Mouse (Mus musculus) lung, postnatal 4 days (tissue): ENCODE results near the gene Cnih2.

Source experiments
- DNase-seq, 2 experiments: peaks; one replicate each; pipeline ENCODE4 v3.0.0; 2021

Gene Cnih2

GRCm38 (mm10) chr19:5067040-5067799 is 31.1 kb downstream of the Cnih2 start:
- peak in 1 of 2 experiments; percentile 33 for DNase-seq

GRCm38 (mm10) chr19:5065104-5065503 is 33.2 kb downstream of the Cnih2 start:
- peak in 1 of 2 experiments; percentile 51 for DNase-seq

GRCm38 (mm10) chr19:5062446-5062845 is 35.9 kb downstream of the Cnih2 start:
- DNase-seq: no peak

- DNase-seq: no peak
These were observed 36.3 kb downstream of the Cnih2 start for GRCm38 (mm10) chr19:5062041-5062440.

GRCm38 (mm10) chr19:5060365-5061330 is 37.7 kb downstream of the Cnih2 start:
- peak; percentile 62 to 87 for DNase-seq

- peak; percentile 60 to 81 for DNase-seq
These were observed 39.2 kb downstream of the Cnih2 start for GRCm38 (mm10) chr19:5058801-5059771.

GRCm38 (mm10) chr19:5057876-5058775 is 40.2 kb downstream of the Cnih2 start:
- DNase-seq: peak; percentile 65 to 78

- peak; percentile 62 to 72 for DNase-seq
These were observed 42.1 kb downstream of the Cnih2 start for GRCm38 (mm10) chr19:5056251-5056650.

GRCm38 (mm10) chr19:5053909-5054308 is 44.4 kb downstream of the Cnih2 start:
- peak; percentile 61 to 72 for DNase-seq

GRCm38 (mm10) chr19:5052853-5053252 is 45.5 kb downstream of the Cnih2 start:
- no peak for DNase-seq

- DNase-seq: no peak
These were observed 46.0 kb downstream of the Cnih2 start for GRCm38 (mm10) chr19:5052166-5052822.

- peak in 1 of 2 experiments; percentile 25 for DNase-seq
These were observed 46.8 kb downstream of the Cnih2 start for GRCm38 (mm10) chr19:5051515-5051914.

GRCm38 (mm10) chr19:5051031-5051430 is 47.3 kb downstream of the Cnih2 start:
- peak in 1 of 2 experiments; percentile 40 for DNase-seq

- DNase-seq: peak; percentile 68 to 78
These were observed 48.0 kb downstream of the Cnih2 start, which contains the start of gene Rin1 for GRCm38 (mm10) chr19:5050047-5050905. Rin1 (plus strand) TSS chr19:5050481.

GRCm38 (mm10) chr19:5049325-5049724 is 49.0 kb downstream of the Cnih2 start:
- no peak for DNase-seq

GRCm38 (mm10) chr19:5048138-5049056 is 49.9 kb downstream of the Cnih2 start:
- DNase-seq: peak in 1 of 2 experiments; percentile 22

GRCm38 (mm10) chr19:5045531-5045930 is 52.8 kb downstream of the Cnih2 start:
- DNase-seq: no peak
